Mouse (Mus musculus): ENCODE results near the gene Dll4. TPM values are rescaled to one million over a fixed set of nuclear protein-coding genes. Genes with fewer than 3 reads are reported as not detected.

The Dll4 gene
- polyA plus RNA-seq, 1 experiment = 4.1 TPM

DNA sequence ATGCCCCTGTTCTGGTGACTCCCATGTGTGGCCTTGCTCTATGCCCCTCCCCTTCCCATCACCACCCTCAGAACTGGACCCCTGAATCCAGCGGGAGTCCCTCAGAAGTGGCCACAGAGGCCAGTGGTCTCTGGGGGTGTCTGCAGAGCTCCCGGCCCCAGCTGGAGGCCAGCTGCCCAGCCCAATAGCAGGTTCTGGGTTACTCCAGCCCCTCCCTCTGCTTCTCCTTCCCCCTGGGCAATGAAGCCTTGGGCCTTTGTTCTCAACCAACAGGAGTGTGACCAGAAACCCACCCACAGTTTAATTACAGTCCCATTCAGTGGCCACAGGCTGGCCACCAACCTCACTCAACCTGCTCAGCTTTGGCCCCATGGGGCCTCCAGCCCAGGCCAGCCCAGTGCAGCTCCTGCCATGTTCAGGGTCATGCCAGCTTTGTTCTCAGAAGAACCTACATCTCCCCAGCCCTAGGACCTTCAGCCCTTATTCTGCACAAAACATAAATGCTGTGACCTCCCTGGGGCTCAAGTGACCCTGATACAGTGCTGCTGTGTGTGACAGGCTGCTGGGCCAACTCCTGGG lies 13.1 kb upstream of the Dll4 start:
- Histone ChIP-seq H3K4me3 (replicated peaks; ENCODE audit: insufficient read depth, low read depth, low read length) (no peak overlapping the region), H3K27ac (ENCODE audit: insufficient read depth, low read length) (no peak overlapping the region), H3K27me3 (ENCODE audit: control insufficient read depth, insufficient read depth, low read length) (no peaks in the 10 kb centered on the region), H3K4me1 (ENCODE audit: control insufficient read depth, insufficient read depth, low read length) (no peaks in the 10 kb centered on the region)
- 58% methylated on average over 2 of the region's 2 CpGs for WGBS
- DNase-seq = no peak
- TF ChIP-seq POLR2A (IDR thresholded peaks at IDR 0.05; ENCODE audit: borderline replicate concordance, insufficient read depth, low read length) = no peak
- TF ChIP-seq CTCF (IDR thresholded peaks at IDR 0.05; ENCODE audit: borderline replicate concordance, insufficient read depth, low read depth, low read length) = no peak

DNA sequence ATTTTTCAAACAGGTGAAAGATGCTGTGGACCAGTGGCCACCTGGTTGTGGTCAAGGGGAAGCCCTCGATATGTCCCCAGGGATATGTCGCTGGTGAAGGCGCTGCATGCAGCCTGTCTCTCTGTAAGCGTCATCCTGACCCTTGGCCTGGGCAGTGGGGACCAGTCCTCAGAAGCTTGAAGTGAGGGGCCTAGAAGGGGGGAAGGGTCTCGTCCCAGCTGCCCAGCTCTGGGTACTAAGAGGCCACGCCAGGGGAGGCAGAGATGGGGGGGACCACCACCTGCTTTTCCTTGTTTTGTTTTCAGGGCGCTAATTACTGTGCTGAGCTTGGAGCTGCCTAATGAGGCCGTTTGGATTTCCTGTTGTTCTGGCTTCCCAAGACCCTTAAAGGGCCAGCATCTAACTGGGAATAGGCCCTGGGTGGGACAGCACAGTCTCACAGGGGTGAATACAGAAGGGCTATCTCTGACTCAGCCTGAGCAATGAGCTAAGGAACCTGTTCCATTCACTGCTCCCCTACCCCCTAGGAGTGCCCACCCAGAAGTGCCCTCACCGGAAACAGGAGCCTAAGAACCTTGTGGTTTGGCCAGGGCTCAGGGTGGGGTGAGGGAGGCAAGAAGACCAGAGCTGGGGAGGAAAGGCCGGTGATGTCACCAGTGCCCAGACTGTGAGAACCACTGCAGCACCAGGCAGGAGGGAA lies 11.7 kb upstream of the Dll4 start:
- no peak for DNase-seq
- 47% methylated on average over 10 of the region's 10 CpGs for WGBS
- Histone ChIP-seq H3K4me1 (ENCODE audit: control insufficient read depth, insufficient read depth, low read length) (no peaks in the 10 kb centered on the region), H3K27ac (ENCODE audit: insufficient read depth, low read length) (no peak overlapping the region), H3K4me3 (replicated peaks; ENCODE audit: insufficient read depth, low read depth, low read length) (no peak overlapping the region), H3K27me3 (ENCODE audit: control insufficient read depth, insufficient read depth, low read length) (no peaks in the 10 kb centered on the region)
- TF ChIP-seq CTCF (IDR thresholded peaks at IDR 0.05; ENCODE audit: borderline replicate concordance, insufficient read depth, low read depth, low read length) (no peak), POLR2A (IDR thresholded peaks at IDR 0.05; ENCODE audit: borderline replicate concordance, insufficient read depth, low read length) (no peak)

DNA sequence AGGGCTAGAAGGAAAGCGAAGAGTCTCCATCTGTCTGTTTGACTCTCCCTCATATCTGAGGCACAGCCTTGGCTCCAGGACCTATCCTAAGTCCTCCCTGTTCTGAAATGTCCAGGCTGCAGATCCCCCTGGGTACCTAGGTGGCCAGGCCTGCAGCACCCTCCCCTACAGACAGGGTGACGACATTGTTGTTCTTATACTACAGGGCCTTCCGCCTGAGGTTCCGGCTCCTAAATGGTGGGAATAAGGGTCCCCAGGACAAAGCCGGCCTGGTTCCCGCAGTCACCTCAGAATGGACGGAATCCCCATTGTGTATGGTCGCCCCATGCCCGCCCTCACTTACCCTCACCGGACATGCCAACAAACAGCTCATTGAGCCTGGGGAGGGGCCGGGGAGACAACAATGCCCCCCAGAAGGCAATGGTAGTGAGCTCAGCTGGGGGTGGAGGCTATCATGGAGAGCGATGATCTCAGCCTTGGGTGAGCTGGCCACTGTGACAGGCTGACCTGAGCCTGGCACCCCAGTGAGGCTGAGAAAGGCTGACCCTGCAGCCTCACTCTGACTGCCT lies 10.8 kb upstream of the Dll4 start:
- Histone ChIP-seq H3K4me1 (ENCODE audit: control insufficient read depth, insufficient read depth, low read length) (no peaks in the 10 kb centered on the region), H3K4me3 (replicated peaks; ENCODE audit: insufficient read depth, low read depth, low read length) (no peak overlapping the region), H3K27me3 (ENCODE audit: control insufficient read depth, insufficient read depth, low read length) (no peaks in the 10 kb centered on the region), H3K27ac (ENCODE audit: insufficient read depth, low read length) (no peak overlapping the region)
- no peak for TF ChIP-seq POLR2A (IDR thresholded peaks at IDR 0.05; ENCODE audit: borderline replicate concordance, insufficient read depth, low read length)
- no peak for TF ChIP-seq CTCF (IDR thresholded peaks at IDR 0.05; ENCODE audit: borderline replicate concordance, insufficient read depth, low read depth, low read length)
- no peak for DNase-seq
- 71% methylated on average over 12 of the region's 12 CpGs for WGBS

DNA sequence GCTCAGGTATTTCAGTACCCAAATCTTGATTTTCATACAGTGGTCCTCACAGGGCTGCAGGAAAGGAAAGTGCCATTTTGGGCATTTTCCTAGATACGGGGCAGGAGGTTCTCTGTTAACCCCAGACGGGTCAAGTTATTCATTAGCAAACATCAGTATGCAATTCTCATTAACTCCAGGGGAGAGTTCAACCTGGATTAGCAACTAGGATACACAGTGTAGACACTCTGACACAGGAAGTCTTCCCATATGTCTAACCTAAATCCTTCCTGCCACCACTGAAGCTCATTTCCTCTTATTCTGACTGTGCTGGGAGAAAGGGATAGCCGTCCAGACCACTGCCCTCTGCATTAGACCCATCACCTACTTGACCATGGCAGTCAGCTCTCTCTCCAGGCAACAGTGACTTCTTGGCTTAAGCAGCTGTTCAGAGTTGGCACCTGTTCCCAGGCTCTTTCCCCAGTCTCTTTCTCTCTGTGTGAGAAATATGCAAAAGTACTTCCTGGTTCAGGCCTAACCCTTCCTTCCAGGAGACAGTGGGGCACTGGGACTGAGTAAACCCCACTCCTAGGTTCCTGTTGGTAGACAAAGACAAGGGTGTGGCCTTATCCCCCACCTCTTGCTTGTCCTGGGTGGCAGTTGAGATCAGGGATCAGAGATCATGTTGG lies 7.4 kb upstream of the Dll4 start:
- Histone ChIP-seq H3K27me3 (ENCODE audit: control insufficient read depth, insufficient read depth, low read length) (no peaks in the 10 kb centered on the region), H3K4me3 (replicated peaks; ENCODE audit: insufficient read depth, low read depth, low read length) (no peak overlapping the region), H3K4me1 (ENCODE audit: control insufficient read depth, insufficient read depth, low read length) (no peaks in the 10 kb centered on the region; the same call in 1 of the 2 replicates), H3K27ac (ENCODE audit: insufficient read depth, low read length) (no peak overlapping the region)
- TF ChIP-seq POLR2A (IDR thresholded peaks at IDR 0.05; ENCODE audit: borderline replicate concordance, insufficient read depth, low read length) = no peak
- TF ChIP-seq CTCF (IDR thresholded peaks at IDR 0.05; ENCODE audit: borderline replicate concordance, insufficient read depth, low read depth, low read length) = no peak
- DNase-seq = no peak
- WGBS = 71% methylated on average over 3 of the region's 3 CpGs

DNA sequence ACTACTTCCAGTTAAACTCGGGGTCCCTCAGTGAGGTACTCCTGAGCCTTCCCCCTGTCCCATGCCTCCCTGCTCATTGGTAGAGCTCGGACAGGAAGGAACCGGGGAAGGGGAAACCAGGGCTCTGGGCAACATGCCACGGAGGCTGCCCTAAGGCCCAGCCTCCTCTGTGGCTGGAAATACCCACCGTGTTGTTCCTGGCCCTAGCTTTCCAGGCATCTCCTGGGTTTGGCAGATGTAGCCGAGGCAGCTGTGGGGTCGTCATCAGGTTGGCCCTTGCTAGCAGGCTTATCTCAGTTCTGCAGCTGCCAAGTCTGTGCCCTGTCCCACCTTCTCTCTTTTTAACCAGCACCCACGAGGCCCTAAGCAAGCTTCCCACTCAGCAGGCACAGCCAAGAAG lies 5.0 kb upstream of the Dll4 start:
- H3K27ac ChIP-seq (ENCODE audit: insufficient read depth, low read length) = no peak overlapping the region
- no peak overlapping the region for H3K4me3 ChIP-seq (replicated peaks; ENCODE audit: insufficient read depth, low read depth, low read length)
- no peak for DNase-seq
- peaks cover 7% of the 10 kb centered on the region; the same call in 1 of the 2 replicates for H3K4me1 ChIP-seq (ENCODE audit: control insufficient read depth, insufficient read depth, low read length)
- 69% methylated on average over 8 of the region's 8 CpGs for WGBS
- H3K27me3 ChIP-seq (ENCODE audit: control insufficient read depth, insufficient read depth, low read length) = no peaks in the 10 kb centered on the region
- TF ChIP-seq POLR2A (IDR thresholded peaks at IDR 0.05; ENCODE audit: borderline replicate concordance, insufficient read depth, low read length) (no peak), CTCF (IDR thresholded peaks at IDR 0.05; ENCODE audit: borderline replicate concordance, insufficient read depth, low read depth, low read length) (no peak)

DNA sequence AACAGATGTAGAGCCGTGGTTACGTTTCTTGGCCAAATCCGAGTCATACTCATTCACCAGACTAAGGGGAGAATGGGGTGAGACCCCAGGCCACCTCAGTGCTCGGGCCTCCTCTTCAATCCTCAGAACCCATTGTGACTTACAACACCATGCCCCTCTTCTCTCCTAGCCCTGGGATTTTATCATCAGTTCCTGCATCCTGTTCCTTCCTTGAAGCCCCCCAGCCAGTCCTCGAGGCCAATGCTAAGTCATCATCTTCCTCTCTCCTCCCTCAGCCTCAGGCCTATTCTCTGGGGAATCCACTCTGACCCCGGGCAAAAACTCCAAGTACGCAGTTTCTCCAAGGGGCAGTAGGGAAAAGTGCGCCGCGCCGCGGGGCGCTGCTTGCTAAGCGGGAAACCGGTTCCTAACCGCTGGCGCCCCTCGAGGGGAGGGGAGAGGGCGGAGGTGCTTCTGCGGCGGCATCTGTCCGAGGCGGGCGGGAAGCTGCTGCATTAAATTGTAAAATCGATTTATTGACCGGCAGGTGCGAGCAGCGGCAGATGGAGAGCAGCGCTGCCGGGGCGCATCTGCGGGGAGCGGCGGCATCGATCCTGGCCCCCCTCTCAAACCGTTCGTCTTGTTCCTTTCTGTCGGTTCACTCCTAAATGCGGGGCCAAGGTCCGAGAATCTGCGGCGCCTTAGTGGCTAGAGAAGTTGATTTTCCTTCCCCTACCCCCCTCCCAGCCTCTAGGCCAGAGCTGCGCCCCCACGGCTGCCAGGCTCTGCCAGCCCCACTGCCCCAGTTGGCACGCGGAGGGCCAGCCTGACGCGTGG lies 3.6 kb upstream of the Dll4 start:
- WGBS = 15% methylated on average over 48 of the region's 48 CpGs
- no peak for DNase-seq
- no peak overlapping the region for H3K4me3 ChIP-seq (replicated peaks; ENCODE audit: insufficient read depth, low read depth, low read length)
- peaks cover 7% of the 10 kb centered on the region; the same call in 1 of the 2 replicates for H3K4me1 ChIP-seq (ENCODE audit: control insufficient read depth, insufficient read depth, low read length)
- no peak overlapping the region for H3K27ac ChIP-seq (ENCODE audit: insufficient read depth, low read length)
- TF ChIP-seq POLR2A (IDR thresholded peaks at IDR 0.05; ENCODE audit: borderline replicate concordance, insufficient read depth, low read length) = no peak
- TF ChIP-seq CTCF (IDR thresholded peaks at IDR 0.05; ENCODE audit: borderline replicate concordance, insufficient read depth, low read depth, low read length) = no peak
- H3K27me3 ChIP-seq (ENCODE audit: control insufficient read depth, insufficient read depth, low read length) = no peaks in the 10 kb centered on the region

DNA sequence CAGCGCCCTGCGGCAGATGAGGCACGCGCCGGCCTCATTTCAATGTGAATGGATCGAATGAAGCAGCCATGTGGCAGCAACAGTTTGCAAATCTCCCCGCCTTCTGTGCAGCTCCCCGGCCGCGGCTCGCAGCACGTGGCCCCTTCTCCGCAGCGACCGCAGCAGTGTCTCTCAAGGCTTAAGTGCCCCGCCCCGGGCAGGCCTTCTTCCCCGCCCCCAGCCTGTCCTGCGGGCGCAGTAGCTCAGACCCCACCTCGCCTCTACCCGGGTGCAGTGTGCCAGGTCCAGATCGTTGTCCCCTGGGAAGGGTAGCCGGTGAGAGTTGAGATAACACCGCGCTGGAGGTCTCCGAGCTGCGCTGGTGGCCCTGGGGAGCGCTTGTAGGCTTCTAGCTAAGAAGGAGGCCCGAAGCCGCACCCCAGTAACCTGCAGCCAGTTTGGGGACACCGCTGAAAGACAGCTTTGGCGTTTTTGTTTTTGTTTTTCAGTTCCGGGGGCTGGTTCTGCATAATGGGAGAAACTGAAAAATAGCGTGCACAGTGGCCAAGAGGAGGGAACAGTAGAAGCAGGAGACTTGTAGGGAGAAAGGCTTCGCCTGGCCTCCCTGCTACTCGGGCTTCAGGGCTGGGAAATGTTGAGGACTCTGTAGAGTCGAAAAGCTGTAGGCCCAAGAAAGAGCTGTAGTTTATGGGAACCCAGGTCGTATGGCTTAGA lies 2.8 kb upstream of the Dll4 start:
- no peak overlapping the region for H3K4me3 ChIP-seq (replicated peaks; ENCODE audit: insufficient read depth, low read depth, low read length)
- peak; percentile 45 to 54 for DNase-seq
- 26% methylated on average over 39 of the region's 39 CpGs for WGBS
- H3K27ac ChIP-seq (ENCODE audit: insufficient read depth, low read length) = no peak overlapping the region
- no peaks in the 10 kb centered on the region for H3K27me3 ChIP-seq (ENCODE audit: control insufficient read depth, insufficient read depth, low read length)
- no peak for TF ChIP-seq CTCF (IDR thresholded peaks at IDR 0.05; ENCODE audit: borderline replicate concordance, insufficient read depth, low read depth, low read length)
- no peak for TF ChIP-seq POLR2A (IDR thresholded peaks at IDR 0.05; ENCODE audit: borderline replicate concordance, insufficient read depth, low read length)
- peaks cover 7% of the 10 kb centered on the region for H3K4me1 ChIP-seq (ENCODE audit: control insufficient read depth, insufficient read depth, low read length)
